Mouse (Mus musculus): Measurements from ENCODE around the gene Dis3l. TPM values are rescaled to one million over a fixed set of nuclear protein-coding genes. Genes with fewer than 3 reads are reported as not detected.
A peak's percentile ranks its signal among the peaks of the same experiment; 100 is the strongest.
"Not testable (repeated sequence)": the region's sequence is repeated elsewhere in the genome, so short reads cannot be mapped to it uniquely, and the experiment has no call there.

Dis3l gene
- total RNA-seq, 2 experiments from 2014 or later, result 22.9 to 28.2 TPM

- intact Hi-C loops (cut with DNase I), result loop anchor here (10.0 kb wide), 1 partner anchor 624 kb away; the partner anchor contains the start of gene Ints14
- peak; percentile 51 to 67 for DNase-seq (ENCODE audit: low spot score in 2 of 2)
Measured at GRCm38 (mm10) chr9:64340351-64341253, 486 bp downstream of the Dis3l start.

- DNase-seq (ENCODE audit: low spot score in 2 of 2), result no peak
- intact Hi-C loops (cut with DNase I), result no loop called here
Measured at GRCm38 (mm10) chr9:64339361-64339760, 1.7 kb downstream of the Dis3l start.

DNA sequence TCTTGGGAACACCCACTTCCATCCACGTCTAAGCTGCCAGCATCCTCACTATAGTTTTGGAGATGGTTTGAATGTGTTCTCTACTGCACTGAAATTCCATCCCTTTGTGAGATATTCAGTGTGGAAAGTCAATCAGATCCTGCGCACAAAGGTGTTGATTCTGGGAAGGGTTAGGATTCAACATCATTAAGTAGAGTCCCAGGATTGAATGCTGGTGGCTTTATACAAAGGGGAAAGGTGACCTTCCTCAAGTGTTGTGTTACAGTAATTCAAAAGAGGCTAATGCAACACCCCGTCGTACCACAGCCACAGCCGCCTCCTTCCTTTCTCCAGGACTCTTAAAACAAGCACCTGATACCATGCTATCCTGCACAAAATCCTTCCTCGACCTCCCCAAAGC lies 5.3 kb downstream of the Dis3l start:
- no peak for DNase-seq (ENCODE audit: low spot score in 2 of 2)
- intact Hi-C loops (cut with DNase I), result no loop called here

DNA sequence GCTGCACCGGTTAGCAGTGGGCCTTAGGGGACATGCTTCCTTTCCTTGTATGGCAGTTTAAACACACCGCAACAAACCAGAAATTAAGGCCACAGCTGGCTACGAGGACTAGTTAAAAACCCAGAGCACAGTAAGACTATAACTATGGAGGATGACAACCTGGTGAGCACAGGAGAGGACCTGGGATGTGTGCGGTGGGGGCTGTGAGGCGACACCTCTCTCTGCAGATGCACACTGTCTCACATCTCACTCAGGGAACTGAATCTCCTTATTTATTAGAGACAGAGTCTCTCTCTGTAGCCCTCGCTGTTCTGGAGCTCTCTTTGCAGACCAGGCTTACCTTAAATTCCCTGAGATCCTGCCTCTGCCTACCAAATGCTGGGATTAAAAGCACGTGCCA lies 17.1 kb downstream of the Dis3l start:
- intact Hi-C loops (cut with DNase I), result no loop called here

DNA sequence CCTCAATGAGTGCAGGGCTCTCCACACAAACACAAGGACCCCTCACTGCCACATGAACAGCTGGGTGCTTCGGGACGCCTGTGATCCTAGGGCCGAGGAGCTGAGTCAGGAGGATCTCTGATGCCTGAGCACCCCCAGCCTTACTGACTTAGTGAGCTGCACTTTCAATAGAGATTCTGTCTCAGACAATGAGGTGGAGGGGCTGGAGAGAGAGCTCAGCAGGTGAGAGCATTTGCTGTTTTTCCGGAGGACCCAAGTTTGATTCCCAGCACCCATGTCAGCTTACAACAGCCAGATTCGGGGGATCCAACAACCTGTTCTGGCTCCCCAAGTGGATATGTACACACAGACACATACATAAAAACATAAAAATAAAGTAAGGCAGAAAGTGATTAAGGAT lies 24.1 kb downstream of the Dis3l start:
- intact Hi-C loops (cut with DNase I), result no loop called here
- DNase-seq (ENCODE audit: low spot score in 2 of 2), result no peak

More for the DNA sequence above, 17.1 kb downstream of the Dis3l start:
- DNase-seq (ENCODE audit: low spot score in 2 of 2), result no peak

DNA sequence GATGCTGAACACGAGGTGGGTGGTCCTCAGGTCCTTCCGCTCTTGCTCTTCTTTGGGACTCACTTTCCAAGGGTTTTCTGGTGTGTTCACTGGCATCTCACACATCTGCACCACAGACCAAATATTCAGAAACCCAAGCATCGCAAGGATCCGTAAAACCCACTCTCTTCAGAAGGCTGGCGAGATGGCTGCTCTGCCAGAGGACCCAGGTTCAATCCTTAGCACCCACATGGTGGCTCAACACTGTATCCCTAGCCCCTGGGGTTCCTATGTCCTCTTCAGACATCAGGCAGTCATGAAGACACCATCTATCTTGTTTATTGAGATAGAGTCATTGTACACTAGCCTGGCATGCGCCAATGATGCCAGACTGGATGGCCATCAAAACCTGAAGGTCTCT lies 26.4 kb downstream of the Dis3l start:
- DNase-seq (ENCODE audit: low spot score in 2 of 2), result no peak
- intact Hi-C loops (cut with DNase I), result no loop called here

GRCm38 (mm10) chr9:64312128-64312527 lies 29.0 kb downstream of the Dis3l start:
- intact Hi-C loops (cut with DNase I), result no loop called here
- DNase-seq (ENCODE audit: low spot score in 2 of 2), result no peak

DNA sequence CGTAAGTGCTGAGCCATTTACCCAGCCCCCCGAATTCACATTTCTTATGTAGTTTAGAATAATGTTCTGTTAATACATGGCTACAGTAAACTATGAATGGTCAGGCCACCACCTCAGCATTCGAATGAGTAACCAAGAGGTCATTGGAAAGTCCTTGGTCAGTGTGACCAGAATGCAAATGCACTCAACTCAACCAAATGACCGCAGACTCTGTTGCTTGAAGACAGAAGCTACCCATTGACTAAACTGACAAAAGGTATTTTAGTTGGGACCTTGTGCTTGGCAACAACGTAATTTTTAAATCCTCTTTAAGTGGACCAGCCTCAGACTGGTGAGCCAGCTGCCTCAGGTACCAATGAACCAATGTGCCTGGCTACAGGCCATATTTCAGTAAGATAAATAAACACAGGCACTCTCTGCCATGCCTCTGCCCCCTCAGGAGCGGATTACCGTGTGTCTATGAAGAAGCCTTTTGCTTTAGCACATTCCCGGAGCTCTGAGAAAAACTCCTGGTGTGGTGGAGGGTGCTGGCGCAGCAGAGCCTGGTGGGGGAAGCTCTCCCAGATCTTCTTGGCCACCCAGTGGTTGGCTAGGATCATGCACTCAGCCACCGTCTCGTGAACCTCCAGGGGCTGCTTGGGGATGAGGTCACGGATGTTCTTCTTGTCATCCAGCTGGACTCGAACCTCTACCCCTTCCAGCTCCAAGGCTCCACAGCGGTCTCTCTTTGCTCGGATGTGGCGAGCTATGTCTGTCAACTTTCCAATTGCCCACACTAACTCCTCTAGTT lies 29.9 kb downstream of the Dis3l start:
- peak in 1 of 2 experiments; percentile 9 for DNase-seq (ENCODE audit: low spot score in 2 of 2)
- intact Hi-C loops (cut with DNase I), result no loop called here

GRCm38 (mm10) chr9:64306476-64307312 lies 34.4 kb downstream of the Dis3l start:
- intact Hi-C loops (cut with DNase I), result no loop called here
- no peak for DNase-seq (ENCODE audit: low spot score in 2 of 2)

DNA sequence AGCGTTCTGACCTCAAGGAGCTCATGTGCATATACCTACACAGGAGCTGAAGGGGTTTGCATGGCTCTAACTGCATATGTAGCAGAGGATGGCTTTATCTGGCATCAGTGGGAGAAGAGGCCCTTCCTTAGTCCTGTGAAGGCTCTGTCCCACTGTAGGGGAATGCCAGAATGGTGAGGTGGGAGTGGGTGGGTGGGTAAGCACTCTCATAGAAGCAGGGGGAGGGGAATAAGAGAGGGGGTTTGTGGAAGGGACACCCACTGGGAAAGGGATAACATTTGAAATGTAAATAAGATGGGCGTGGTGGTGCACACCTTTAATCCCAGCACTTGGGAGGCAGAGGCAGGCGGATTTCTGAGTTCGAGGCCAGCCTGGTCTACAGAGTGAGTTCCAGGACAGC lies 38.0 kb downstream of the Dis3l start:
- intact Hi-C loops (cut with DNase I); DNase-seq (ENCODE audit: low spot score in 2 of 2): not testable (repeated sequence)

DNA sequence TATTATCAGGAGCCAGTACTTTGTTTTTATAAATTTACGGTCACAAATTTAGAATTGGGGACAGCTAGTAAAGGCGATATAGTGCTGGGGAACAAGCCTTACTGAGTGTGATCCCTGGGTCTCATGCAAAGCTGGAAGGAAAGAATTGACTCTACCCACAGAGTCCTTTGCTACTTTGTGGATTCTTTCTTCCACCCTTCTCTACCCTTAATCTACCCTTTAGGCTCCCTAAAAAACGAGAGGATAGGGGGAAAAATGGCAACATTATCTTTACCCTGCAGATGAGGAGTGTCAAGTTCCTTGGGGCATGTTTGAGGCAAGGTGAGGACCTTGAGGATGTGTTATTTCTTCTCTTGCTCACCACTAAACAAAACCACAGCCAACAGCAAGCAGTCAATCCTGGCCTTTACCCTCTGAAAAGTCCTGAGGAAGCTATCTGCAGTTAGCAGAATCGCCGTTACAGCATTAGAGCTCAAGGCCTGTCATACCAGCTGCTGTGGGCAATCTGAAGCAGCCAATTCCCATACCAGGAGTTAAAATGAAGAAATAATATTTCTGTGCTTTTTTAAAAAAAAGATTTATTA lies 58.6 kb downstream of the Dis3l start:
- intact Hi-C loops (cut with DNase I), result no loop called here
- DNase-seq (ENCODE audit: low spot score in 2 of 2), result no peak

DNA sequence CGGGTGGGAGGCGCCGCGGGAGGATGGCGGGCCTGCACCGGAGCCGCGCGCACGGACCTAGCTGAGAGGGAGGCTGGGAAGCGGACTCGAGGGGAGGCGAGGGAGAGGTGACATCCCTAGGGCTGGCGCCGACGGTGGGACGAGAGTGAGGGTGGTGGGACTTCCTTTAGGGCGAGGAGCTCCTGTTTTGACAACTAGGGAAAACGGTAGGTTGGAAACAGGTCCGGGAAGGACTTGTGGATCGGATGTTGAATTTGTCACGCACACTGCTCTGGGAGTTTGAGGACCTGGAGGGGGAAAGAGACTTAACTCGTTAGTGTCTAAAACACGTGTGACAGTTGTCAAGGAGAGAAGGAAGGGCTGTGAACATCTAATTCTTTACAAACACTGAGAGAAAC lies 59.3 kb downstream of the Dis3l start:
- no peak for DNase-seq (ENCODE audit: low spot score in 2 of 2)
- intact Hi-C loops (cut with DNase I), result no loop called here

DNA sequence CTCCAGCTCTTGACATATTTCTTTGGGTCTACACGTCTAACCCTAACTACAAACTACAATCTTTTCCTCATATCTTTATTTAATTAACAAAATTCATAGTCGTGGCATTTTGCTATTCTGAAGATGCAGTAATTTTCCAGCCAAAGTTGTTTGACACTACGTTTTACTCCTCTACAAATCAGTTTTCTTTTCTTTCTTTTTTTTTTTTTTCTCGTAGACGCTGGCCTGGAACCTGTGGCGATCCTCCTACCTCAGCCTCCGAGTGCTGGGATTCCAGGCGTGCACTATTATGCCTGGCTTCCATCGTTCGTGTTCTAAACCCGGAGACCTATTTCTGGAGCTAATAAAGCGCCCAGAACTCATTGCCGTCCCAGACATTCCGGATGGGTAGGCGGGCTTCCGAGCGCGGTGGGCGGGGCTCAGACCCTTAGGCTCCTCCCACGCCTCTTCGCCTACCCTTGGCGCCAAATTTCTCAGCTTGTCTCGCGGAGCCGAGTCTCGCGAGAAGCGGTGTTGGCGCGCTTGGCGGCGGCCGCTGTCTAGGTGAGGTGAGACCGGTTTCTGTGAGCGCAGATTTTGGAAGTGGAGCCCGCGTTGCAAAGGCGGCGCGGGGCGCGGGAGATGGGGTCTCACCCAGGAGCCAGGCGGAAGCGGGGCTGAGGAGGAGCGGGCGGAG lies 59.8 kb downstream of the Dis3l start, which contains the start of gene Tipin:
Tipin (plus strand) TSS at position 477 of the 676 bp plus-strand sequence.
- intact Hi-C loops (cut with DNase I), result no loop called here

GRCm38 (mm10) chr9:64278665-64279310 lies 62.3 kb downstream of the Dis3l start:
- no peak for DNase-seq (ENCODE audit: low spot score in 2 of 2)
- intact Hi-C loops (cut with DNase I), result loop anchor here (10.0 kb wide), 1 partner anchor 686 kb away; the partner anchor contains the start of gene Ints14

More for the DNA sequence above, 59.8 kb downstream of the Dis3l start, which contains the start of gene Tipin:
- peak; percentile 91 to 93 for DNase-seq (ENCODE audit: low spot score in 2 of 2)

DNA sequence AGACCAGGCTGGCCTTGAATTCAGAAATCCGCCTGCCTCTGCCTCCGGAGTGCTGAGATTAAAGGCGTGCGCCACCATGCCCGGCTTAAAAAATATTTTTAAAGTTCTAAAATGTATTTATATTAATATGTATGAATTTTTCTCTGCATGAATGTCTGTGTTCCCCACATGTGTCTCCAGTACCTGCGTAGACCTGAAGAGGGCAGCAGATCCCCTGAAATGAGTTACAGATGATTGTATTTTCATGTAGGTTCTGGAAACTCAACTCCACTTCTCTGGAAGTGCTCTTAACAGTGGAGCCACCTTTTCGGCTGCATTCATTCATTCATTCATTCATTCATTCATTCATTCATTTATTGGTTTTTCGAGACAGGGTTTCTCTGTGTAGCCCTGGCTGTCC lies 63.4 kb downstream of the Dis3l start:
- intact Hi-C loops (cut with DNase I), result loop anchor here (10.0 kb wide), 1 partner anchor 687 kb away; the partner anchor contains the start of gene Ints14
- DNase-seq (ENCODE audit: low spot score in 2 of 2), result peak; percentile 78

DNA sequence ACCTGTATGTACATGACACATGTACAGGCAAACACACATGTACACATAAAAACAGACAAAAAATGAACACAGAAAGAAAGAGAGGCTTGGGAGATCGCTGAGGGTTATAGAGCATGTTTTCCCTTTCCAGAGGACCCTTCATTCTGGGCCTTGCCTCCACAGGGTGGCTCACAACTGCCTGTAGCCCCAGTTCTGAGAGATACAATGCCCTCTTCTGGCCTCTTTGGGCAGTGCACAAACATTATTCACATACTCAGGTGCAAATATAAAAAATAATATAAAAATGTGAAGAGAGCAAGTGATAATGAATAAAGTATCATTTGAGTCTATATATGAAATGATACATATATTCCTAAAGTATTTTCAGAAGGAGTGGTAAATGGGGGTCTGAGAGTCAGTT lies 66.2 kb downstream of the Dis3l start:
- no peak for DNase-seq (ENCODE audit: low spot score in 2 of 2)
- intact Hi-C loops (cut with DNase I), result loop anchor here (5.0 to 10.0 kb wide), 2 partner anchors 138 to 690 kb away; partner anchors contain the start of gene Ints14

DNA sequence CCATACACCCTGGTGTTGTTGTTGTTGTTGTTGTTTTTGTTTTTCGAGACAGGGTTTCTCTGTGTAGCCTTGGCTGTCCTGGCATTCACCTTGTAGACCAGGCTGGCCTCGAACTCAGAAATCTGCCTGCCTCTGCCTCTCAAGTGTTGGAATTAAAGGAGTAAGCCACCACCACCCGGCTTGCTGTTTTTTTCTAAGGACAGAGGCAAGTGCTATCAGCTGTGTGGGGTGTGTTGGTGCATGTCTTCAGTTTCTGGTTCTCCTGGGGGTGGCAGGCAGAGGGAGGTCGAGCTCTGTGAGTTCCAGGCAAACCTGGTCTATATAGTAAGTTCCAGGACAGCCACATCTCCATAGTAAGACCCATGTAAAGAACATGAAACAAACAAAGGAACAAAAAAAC lies 66.8 kb downstream of the Dis3l start:
- intact Hi-C loops (cut with DNase I), result loop anchor here (5.0 to 10.0 kb wide), 2 partner anchors 137 to 691 kb away; partner anchors contain the start of gene Ints14
- DNase-seq (ENCODE audit: low spot score in 2 of 2), result no peak

DNA sequence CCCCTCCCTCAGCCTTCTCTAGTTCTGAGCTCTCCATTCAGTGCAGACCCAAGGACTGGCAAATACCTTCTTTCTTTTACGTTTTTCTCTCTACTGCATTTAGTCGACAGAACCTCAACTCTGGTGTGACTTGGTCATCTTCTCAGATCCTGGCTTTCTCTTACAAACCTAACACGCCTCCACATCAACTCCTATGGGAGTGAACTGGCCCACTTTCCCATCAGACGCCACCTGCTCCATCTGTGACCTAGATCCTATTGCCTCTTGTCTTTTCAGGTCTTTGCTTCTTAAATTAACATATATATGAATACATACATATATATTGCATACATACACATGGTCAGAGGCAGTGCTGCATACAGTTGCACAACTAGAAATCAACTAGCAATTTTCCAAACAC lies 67.3 kb downstream of the Dis3l start:
- DNase-seq (ENCODE audit: low spot score in 2 of 2), result peak in 1 of 2 experiments; percentile 30
- intact Hi-C loops (cut with DNase I), result loop anchor here (2.0 to 10.0 kb wide), 3 partner anchors 95 to 691 kb away; partner anchors contain the start of genes Ints14 and Snapc5
